Mouse (Mus musculus) adrenal gland, adult 18-20 months (tissue): ENCODE measurements around the gene Gm49425. TPM values are rescaled to one million over a fixed set of nuclear protein-coding genes. Genes with fewer than 3 reads are reported as not detected.
"Not testable (repeated sequence)": the region's sequence is repeated elsewhere in the genome, so short reads cannot be mapped to it uniquely, and the experiment has no call there.

ENCODE experiments used
- DNase-seq, 2 experiments: peaks; one replicate each; pipeline ENCODE4 v3.0.0; 2021 to 2022; ENCODE audit warnings: low spot score in 2 of 2
- long read RNA-seq, 2 experiments: library from polyadenylated mRNA; stranded (forward); transcript quantifications; one replicate each; pipeline ENCODE4 v2.0.0; 2021
- total RNA-seq, 2 experiments: library from RNA; stranded (reverse); gene quantifications; 1 replicate in 1 of 2; 2 replicates in 1 of 2; pipeline ENCODE4 v1.2.3; 2021

Gm49425 gene
- not detected for total RNA-seq
- long read RNA-seq, experiment 1: 0 reads
- long read RNA-seq, experiment 2: 0 reads

- not testable (repeated sequence) for DNase-seq
Observed at GRCm38 (mm10) chr15:101517161-101517560, at the start of gene Gm49425. Gene Gm49425 (minus strand): TSS chr15:101517261.

GRCm38 (mm10) chr15:101562850-101563249 is 45.8 kb upstream of the Gm49425 start, which contains the start of gene Krt90:
Gene Krt90 (minus strand): TSS chr15:101562950.
- no peak for DNase-seq

- DNase-seq: no peak
Observed at GRCm38 (mm10) chr15:101558034-101558646, 41.1 kb upstream of the Gm49425 start.

GRCm38 (mm10) chr15:101553169-101553568 is 36.1 kb upstream of the Gm49425 start:
- DNase-seq: peak in 1 of 2 experiments; percentile 27

GRCm38 (mm10) chr15:101552188-101552587 is 35.1 kb upstream of the Gm49425 start:
- DNase-seq: no peak

- no peak for DNase-seq
Observed at GRCm38 (mm10) chr15:101550567-101550966, 33.5 kb upstream of the Gm49425 start, which contains the start of gene Krt82. Gene Krt82 (minus strand): TSS chr15:101550667.

- no peak for DNase-seq
Observed at GRCm38 (mm10) chr15:101544478-101544877, 27.4 kb upstream of the Gm49425 start.

GRCm38 (mm10) chr15:101542543-101542942 is 25.5 kb upstream of the Gm49425 start:
- no peak for DNase-seq

- DNase-seq: no peak
Observed at GRCm38 (mm10) chr15:101538580-101538900, 21.5 kb upstream of the Gm49425 start.

- DNase-seq: no peak
Observed at GRCm38 (mm10) chr15:101537864-101538579, 21.0 kb upstream of the Gm49425 start.

GRCm38 (mm10) chr15:101536054-101536850 is 19.2 kb upstream of the Gm49425 start:
- DNase-seq: no peak

GRCm38 (mm10) chr15:101532720-101533119 is 15.7 kb upstream of the Gm49425 start, which contains the start of gene Krt84:
Gene Krt84 (minus strand): TSS chr15:101532820.
- no peak for DNase-seq

- no peak for DNase-seq
Observed at GRCm38 (mm10) chr15:101522556-101523232, 5.6 kb upstream of the Gm49425 start.

GRCm38 (mm10) chr15:101519792-101520191 is 2.7 kb upstream of the Gm49425 start:
- peak; percentile 62 to 76 for DNase-seq

- no peak for DNase-seq
Observed at GRCm38 (mm10) chr15:101508247-101508646, 8.8 kb downstream of the Gm49425 start.

- DNase-seq: no peak
Observed at GRCm38 (mm10) chr15:101506896-101507758, 9.9 kb downstream of the Gm49425 start.

GRCm38 (mm10) chr15:101497181-101497580 is 19.9 kb downstream of the Gm49425 start:
- peak; percentile 34 to 55 for DNase-seq

- no peak for DNase-seq
Observed at GRCm38 (mm10) chr15:101495266-101495665, 21.8 kb downstream of the Gm49425 start.

GRCm38 (mm10) chr15:101494203-101494602 is 22.9 kb downstream of the Gm49425 start:
- no peak for DNase-seq

- no peak for DNase-seq
Observed at GRCm38 (mm10) chr15:101493713-101494112, 23.3 kb downstream of the Gm49425 start.
